Mouse (Mus musculus): Measurements from ENCODE around the gene Rhoh. TPM values are rescaled to one million over a fixed set of nuclear protein-coding genes. Genes with fewer than 3 reads are reported as not detected.

Rhoh gene
- total and polyA plus RNA-seq, 3 experiments = 0.52 to 0.92 (median 0.55) TPM

DNA sequence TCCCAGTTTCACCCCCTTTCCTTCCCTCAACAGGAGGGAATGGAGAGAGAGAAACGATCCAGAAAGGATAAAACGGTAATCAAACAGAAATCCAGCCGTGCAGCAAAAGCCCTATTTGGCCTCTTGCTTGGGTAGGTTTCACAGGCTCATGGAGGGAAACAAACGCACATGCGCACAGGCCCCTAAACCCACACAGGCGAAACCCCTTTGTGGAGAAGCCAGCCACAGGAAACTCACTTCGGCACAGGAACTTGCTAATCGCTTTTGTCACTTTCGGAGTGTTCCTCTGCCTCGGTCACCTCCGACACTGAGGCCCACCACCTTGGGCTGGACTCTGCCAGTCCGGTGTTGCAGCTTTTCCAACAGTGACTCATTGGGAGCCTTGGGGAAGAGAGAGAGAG lies 2.3 kb downstream of the Rhoh start:
- Histone ChIP-seq H3K27me3 (ENCODE audit: control insufficient read depth, insufficient read depth, low read length) (no peaks in the 10 kb centered on the region), H3K79me2 (replicated peaks; ENCODE audit: control insufficient read depth, insufficient read depth, low read length) (no peaks in the 10 kb centered on the region), H3K4me1 (ENCODE audit: control insufficient read depth, insufficient read depth, low read length) (no peaks in the 10 kb centered on the region), H3K4me3 (0 out of 2 replicates have a peak overlapping the region, but pooled peaks have one; percentile 5), H3K27ac (no peak overlapping the region), H3K36me3 (ENCODE audit: control insufficient read depth, insufficient read depth, low read length) (no peaks in the 10 kb centered on the region), H3K9ac (ENCODE audit: low read depth, low read length) (peak overlapping the region; percentile 46; the same call in 1 of the 2 replicates)
- TF ChIP-seq CTCF (IDR thresholded peaks at IDR 0.05) (no peak), EP300 (IDR thresholded peaks at IDR 0.05; ENCODE audit: insufficient read depth, low read depth, low read length) (no peak), POLR2A (IDR thresholded peaks at IDR 0.05; ENCODE audit: insufficient read depth, low read depth, low read length) (no peak)
- WGBS = 42% methylated on average over 12 of the region's 12 CpGs
- peak; percentile 35 to 74 for DNase-seq
- intact Hi-C loops (cut with DNase I) = no loop called here

DNA sequence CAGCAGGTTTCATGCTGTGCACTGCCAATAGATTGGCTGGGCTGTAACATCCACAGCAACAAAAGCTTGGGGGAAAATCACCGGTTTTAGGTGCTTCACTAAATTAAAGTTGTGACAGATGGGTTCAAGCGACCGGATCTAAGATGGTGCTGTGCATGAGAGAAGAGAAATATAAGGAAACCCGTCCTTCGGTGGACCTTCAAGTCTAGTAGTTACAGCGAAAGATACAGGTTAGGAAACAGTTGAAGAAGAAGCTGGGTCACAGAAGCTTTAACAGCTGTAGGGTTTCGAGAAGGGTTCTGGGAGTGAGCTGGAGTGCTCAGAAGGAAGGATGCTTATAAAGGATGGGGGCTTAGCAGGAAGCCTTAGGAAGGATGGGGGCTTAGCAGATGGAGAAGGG lies 3.5 kb downstream of the Rhoh start:
- intact Hi-C loops (cut with DNase I) = no loop called here
- no peak overlapping the region for H3K27ac ChIP-seq
- WGBS = 91% methylated on average over 7 of the region's 7 CpGs
- H3K4me1 ChIP-seq (ENCODE audit: control insufficient read depth, insufficient read depth, low read length) = no peaks in the 10 kb centered on the region
- no peaks in the 10 kb centered on the region for H3K27me3 ChIP-seq (ENCODE audit: control insufficient read depth, insufficient read depth, low read length)
- no peak for DNase-seq
- H3K79me2 ChIP-seq (replicated peaks; ENCODE audit: control insufficient read depth, insufficient read depth, low read length) = no peaks in the 10 kb centered on the region
- no peak overlapping the region for H3K9ac ChIP-seq (ENCODE audit: low read depth, low read length)
- no peaks in the 10 kb centered on the region for H3K36me3 ChIP-seq (ENCODE audit: control insufficient read depth, insufficient read depth, low read length)
- no peak for TF ChIP-seq EP300 (IDR thresholded peaks at IDR 0.05; ENCODE audit: insufficient read depth, low read depth, low read length)
- no peak for TF ChIP-seq POLR2A (IDR thresholded peaks at IDR 0.05; ENCODE audit: insufficient read depth, low read depth, low read length)
- no peak for TF ChIP-seq CTCF (IDR thresholded peaks at IDR 0.05)
- no peak overlapping the region for H3K4me3 ChIP-seq

DNA sequence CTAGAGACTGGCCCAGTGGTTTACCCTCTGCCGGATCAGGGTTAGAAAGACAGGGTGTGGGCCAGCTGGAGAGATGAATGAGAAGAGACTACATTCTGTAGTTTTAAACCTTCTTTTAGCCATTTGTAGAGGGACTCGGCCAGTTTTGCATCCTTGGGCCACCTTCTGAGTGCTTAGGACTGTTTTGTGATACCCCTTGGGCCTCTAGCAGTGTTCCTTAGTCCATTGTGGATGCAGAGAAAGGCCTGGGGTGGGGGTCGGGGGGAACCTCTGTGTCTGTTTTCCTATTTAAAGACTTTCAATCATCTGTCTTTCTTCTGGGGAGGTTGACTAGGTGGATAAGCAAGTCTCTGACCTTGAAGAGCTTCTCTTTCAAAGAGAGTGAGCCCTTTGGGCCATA lies 3.9 kb downstream of the Rhoh start:
- Histone ChIP-seq H3K9ac (ENCODE audit: low read depth, low read length) (no peak overlapping the region), H3K27me3 (ENCODE audit: control insufficient read depth, insufficient read depth, low read length) (no peaks in the 10 kb centered on the region), H3K79me2 (replicated peaks; ENCODE audit: control insufficient read depth, insufficient read depth, low read length) (no peaks in the 10 kb centered on the region), H3K4me3 (no peak overlapping the region), H3K36me3 (ENCODE audit: control insufficient read depth, insufficient read depth, low read length) (no peaks in the 10 kb centered on the region), H3K27ac (no peak overlapping the region), H3K4me1 (ENCODE audit: control insufficient read depth, insufficient read depth, low read length) (no peaks in the 10 kb centered on the region)
- DNase-seq = no peak
- WGBS = 80% methylated on average over 3 of the region's 3 CpGs
- intact Hi-C loops (cut with DNase I) = no loop called here
- no peak for TF ChIP-seq EP300 (IDR thresholded peaks at IDR 0.05; ENCODE audit: insufficient read depth, low read depth, low read length)
- no peak for TF ChIP-seq CTCF (IDR thresholded peaks at IDR 0.05)
- TF ChIP-seq POLR2A (IDR thresholded peaks at IDR 0.05; ENCODE audit: insufficient read depth, low read depth, low read length) = no peak

DNA sequence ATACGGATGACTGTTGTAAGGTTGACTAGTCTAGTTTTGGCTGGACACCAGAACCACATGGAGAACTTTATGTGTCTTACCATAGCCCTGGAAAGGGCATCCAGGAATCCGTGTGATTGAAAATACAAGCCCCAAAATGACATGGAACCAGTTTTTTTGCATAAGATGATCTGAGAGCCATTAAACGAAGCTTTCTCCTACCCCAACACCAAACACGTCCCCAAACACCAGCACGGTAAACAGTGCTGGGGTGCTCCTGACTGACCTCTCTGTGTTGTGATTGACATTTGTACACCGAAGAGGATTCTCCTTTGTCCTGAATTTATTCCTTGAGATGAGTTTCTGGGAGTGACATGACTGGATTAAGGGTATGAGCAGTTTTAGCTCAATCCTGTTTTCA lies 5.6 kb downstream of the Rhoh start:
- Histone ChIP-seq H3K79me2 (replicated peaks; ENCODE audit: control insufficient read depth, insufficient read depth, low read length) (no peaks in the 10 kb centered on the region), H3K9ac (ENCODE audit: low read depth, low read length) (no peak overlapping the region), H3K27me3 (ENCODE audit: control insufficient read depth, insufficient read depth, low read length) (no peaks in the 10 kb centered on the region), H3K36me3 (ENCODE audit: control insufficient read depth, insufficient read depth, low read length) (no peaks in the 10 kb centered on the region), H3K4me1 (ENCODE audit: control insufficient read depth, insufficient read depth, low read length) (no peaks in the 10 kb centered on the region), H3K4me3 (no peak overlapping the region), H3K27ac (no peak overlapping the region)
- no peak for DNase-seq
- intact Hi-C loops (cut with DNase I) = no loop called here
- TF ChIP-seq CTCF (IDR thresholded peaks at IDR 0.05) (no peak), POLR2A (IDR thresholded peaks at IDR 0.05; ENCODE audit: insufficient read depth, low read depth, low read length) (no peak), EP300 (IDR thresholded peaks at IDR 0.05; ENCODE audit: insufficient read depth, low read depth, low read length) (no peak)
- 87% methylated on average over 6 of the region's 6 CpGs for WGBS

DNA sequence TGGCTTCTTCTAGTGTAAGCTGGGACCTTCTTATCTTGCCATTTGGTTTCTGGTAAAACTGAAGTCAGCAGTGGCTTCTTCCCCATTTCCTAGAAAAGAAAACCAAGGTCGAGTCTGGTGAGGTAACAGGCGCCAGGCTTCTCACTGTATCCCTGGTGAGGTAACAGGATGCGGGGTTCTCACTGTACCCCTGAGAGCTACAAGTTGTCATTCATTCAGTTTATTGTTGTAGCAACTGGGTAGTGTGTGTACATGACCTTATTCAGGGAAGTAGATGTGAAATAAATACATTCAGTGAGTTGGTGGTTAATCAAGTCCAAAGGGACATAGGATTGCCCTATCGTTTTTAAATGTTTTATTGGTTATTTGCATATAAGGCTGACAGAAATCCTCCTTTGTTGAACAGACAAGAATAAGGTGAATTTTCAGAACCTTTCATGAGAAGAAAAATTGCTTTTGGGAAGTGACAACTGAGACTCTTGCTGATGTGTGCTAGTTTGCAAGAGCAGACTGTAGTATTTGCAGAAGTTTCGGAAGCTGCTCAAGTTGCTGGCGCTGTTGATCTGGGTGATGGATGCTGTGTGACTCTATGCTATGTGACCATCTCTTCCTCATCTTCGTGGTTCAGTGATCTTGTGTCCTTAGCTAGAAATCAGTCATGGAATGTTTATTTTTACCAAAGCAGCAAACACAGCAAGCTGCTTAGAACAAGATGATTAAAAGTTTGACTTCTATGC lies 6.5 kb downstream of the Rhoh start:
- no peaks in the 10 kb centered on the region for H3K36me3 ChIP-seq (ENCODE audit: control insufficient read depth, insufficient read depth, low read length)
- H3K4me1 ChIP-seq (ENCODE audit: control insufficient read depth, insufficient read depth, low read length) = no peaks in the 10 kb centered on the region
- H3K27me3 ChIP-seq (ENCODE audit: control insufficient read depth, insufficient read depth, low read length) = no peaks in the 10 kb centered on the region
- no peak for DNase-seq
- H3K4me3 ChIP-seq = no peak overlapping the region
- no peak overlapping the region for H3K9ac ChIP-seq (ENCODE audit: low read depth, low read length)
- WGBS = 70% methylated on average over 7 of the region's 7 CpGs
- TF ChIP-seq POLR2A (IDR thresholded peaks at IDR 0.05; ENCODE audit: insufficient read depth, low read depth, low read length) = no peak
- TF ChIP-seq EP300 (IDR thresholded peaks at IDR 0.05; ENCODE audit: insufficient read depth, low read depth, low read length) = no peak
- TF ChIP-seq CTCF (IDR thresholded peaks at IDR 0.05) = no peak
- no peaks in the 10 kb centered on the region for H3K79me2 ChIP-seq (replicated peaks; ENCODE audit: control insufficient read depth, insufficient read depth, low read length)
- intact Hi-C loops (cut with DNase I) = no loop called here
- H3K27ac ChIP-seq = no peak overlapping the region

DNA sequence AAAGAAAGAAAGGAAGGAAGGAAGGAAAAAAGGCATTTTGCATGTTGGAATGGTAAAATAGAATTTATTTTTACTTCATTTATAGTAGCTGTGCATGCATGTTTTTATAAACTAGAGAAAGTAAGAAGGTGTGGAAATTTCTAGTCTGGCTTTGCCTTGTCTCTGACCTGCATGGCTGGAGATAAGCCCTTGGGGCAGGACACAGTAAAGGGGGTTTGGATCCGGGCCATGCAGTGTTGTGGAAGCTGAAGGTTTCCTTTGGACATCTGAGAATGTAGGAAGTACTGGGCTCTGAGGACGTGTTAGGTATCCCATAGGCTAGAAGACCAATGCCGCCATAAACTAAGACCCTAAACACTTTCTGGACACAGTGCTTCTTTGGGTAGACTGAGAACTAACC lies 7.4 kb downstream of the Rhoh start:
- H3K9ac ChIP-seq (ENCODE audit: low read depth, low read length) = no peak overlapping the region
- intact Hi-C loops (cut with DNase I) = no loop called here
- WGBS = 33% methylated on average over 3 of the region's 3 CpGs
- H3K27ac ChIP-seq = no peak overlapping the region
- H3K79me2 ChIP-seq (replicated peaks; ENCODE audit: control insufficient read depth, insufficient read depth, low read length) = no peaks in the 10 kb centered on the region
- no peaks in the 10 kb centered on the region for H3K27me3 ChIP-seq (ENCODE audit: control insufficient read depth, insufficient read depth, low read length)
- H3K4me3 ChIP-seq = no peak overlapping the region
- DNase-seq = no peak
- no peaks in the 10 kb centered on the region for H3K4me1 ChIP-seq (ENCODE audit: control insufficient read depth, insufficient read depth, low read length)
- TF ChIP-seq EP300 (IDR thresholded peaks at IDR 0.05; ENCODE audit: insufficient read depth, low read depth, low read length) (no peak), CTCF (IDR thresholded peaks at IDR 0.05) (no peak), POLR2A (IDR thresholded peaks at IDR 0.05; ENCODE audit: insufficient read depth, low read depth, low read length) (no peak)
- no peaks in the 10 kb centered on the region for H3K36me3 ChIP-seq (ENCODE audit: control insufficient read depth, insufficient read depth, low read length)
